Mouse (Mus musculus) brain, embryonic 14.5 days (tissue): ENCODE measurements around the gene Dnaaf3.

Experiments used
- CTCF ChIP-seq: fragments of 200-500 bp; IDR thresholded peaks from 2 replicates; pipeline ENCODE4 v1.5.1; 2012; ENCODE audit warnings: inconsistent platforms, mild to moderate bottlenecking, moderate library complexity, borderline replicate concordance; ENCODE audit not compliant: insufficient read depth, insufficient read length; ENCODE audit errors: extremely low read depth
- POLR2A ChIP-seq: fragments of 200-500 bp; IDR thresholded peaks from 2 replicates; pipeline ENCODE4 v1.6.1; 2012; ENCODE audit warnings: mild to moderate bottlenecking, inconsistent platforms, borderline replicate concordance; ENCODE audit not compliant: poor library complexity, insufficient read depth, insufficient read length, severe bottlenecking; ENCODE audit errors: extremely low read depth

DNA sequence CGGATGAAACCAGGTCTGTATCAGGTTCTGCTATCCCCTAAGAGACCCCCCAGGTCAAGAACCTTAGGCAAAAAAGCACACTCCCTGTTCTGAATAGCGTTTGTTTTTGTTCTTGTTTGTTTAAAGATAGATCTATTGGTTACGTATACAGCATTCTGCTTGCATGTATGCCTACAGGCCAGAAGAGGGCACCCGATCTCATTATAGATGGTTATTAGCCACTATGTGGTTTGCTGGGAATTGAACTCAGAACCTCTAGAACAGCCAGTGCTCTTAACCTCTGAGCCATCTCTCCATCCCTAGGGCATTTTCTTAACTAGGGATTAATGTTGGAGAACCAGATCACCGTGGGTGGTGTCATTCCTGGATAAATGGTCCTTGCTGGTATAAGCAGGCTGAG, 9.1 kb upstream of the Dnaaf3 start:
- no peak for TF ChIP-seq CTCF
- TF ChIP-seq POLR2A: no peak
